Mouse (Mus musculus): ENCODE measurements around the gene Sox6. TPM values are rescaled to one million over a fixed set of nuclear protein-coding genes. Genes with fewer than 3 reads are reported as not detected.

The Sox6 gene
- total RNA-seq, 2 experiments from 2014 or later, result 0.45 to 0.98 TPM

GRCm38 (mm10) chr7:115988109-115988779 is 50.4 kb downstream of the Sox6 start:
- no peak for ATAC-seq (replicated peaks; ENCODE audit: poor library complexity, severe bottlenecking)

- no peak for ATAC-seq (replicated peaks; ENCODE audit: poor library complexity, severe bottlenecking)
Observed at GRCm38 (mm10) chr7:115985716-115986115, 52.9 kb downstream of the Sox6 start.

GRCm38 (mm10) chr7:115984076-115984475 is 54.5 kb downstream of the Sox6 start:
- no peak for ATAC-seq (replicated peaks; ENCODE audit: poor library complexity, severe bottlenecking)

GRCm38 (mm10) chr7:115979813-115980512 is 58.6 kb downstream of the Sox6 start:
- no peak for ATAC-seq (replicated peaks; ENCODE audit: poor library complexity, severe bottlenecking)

- no peak for ATAC-seq (replicated peaks; ENCODE audit: poor library complexity, severe bottlenecking)
Observed at GRCm38 (mm10) chr7:115974518-115974917, 64.1 kb downstream of the Sox6 start.

GRCm38 (mm10) chr7:115967186-115967585 is 71.4 kb downstream of the Sox6 start:
- peak; percentile 91 for ATAC-seq (replicated peaks; ENCODE audit: poor library complexity, severe bottlenecking)

GRCm38 (mm10) chr7:115966181-115966580 is 72.4 kb downstream of the Sox6 start:
- no peak for ATAC-seq (replicated peaks; ENCODE audit: poor library complexity, severe bottlenecking)

- no peak for ATAC-seq (replicated peaks; ENCODE audit: poor library complexity, severe bottlenecking)
Observed at GRCm38 (mm10) chr7:115953046-115953445, 85.5 kb downstream of the Sox6 start.

- no peak for ATAC-seq (replicated peaks; ENCODE audit: poor library complexity, severe bottlenecking)
Observed at GRCm38 (mm10) chr7:115952235-115952634, 86.4 kb downstream of the Sox6 start.

GRCm38 (mm10) chr7:115951689-115952088 is 86.9 kb downstream of the Sox6 start:
- no peak for ATAC-seq (replicated peaks; ENCODE audit: poor library complexity, severe bottlenecking)

GRCm38 (mm10) chr7:115947916-115948315 is 90.7 kb downstream of the Sox6 start:
- no peak for ATAC-seq (replicated peaks; ENCODE audit: poor library complexity, severe bottlenecking)

GRCm38 (mm10) chr7:115946559-115946958 is 92.0 kb downstream of the Sox6 start:
- ATAC-seq (replicated peaks; ENCODE audit: poor library complexity, severe bottlenecking), result no peak

- ATAC-seq (replicated peaks; ENCODE audit: poor library complexity, severe bottlenecking), result no peak
Observed at GRCm38 (mm10) chr7:115945516-115945915, 93.1 kb downstream of the Sox6 start.

- ATAC-seq (replicated peaks; ENCODE audit: poor library complexity, severe bottlenecking), result no peak
Observed at GRCm38 (mm10) chr7:115944250-115944649, 94.3 kb downstream of the Sox6 start.

- peak; percentile 59 for ATAC-seq (replicated peaks; ENCODE audit: poor library complexity, severe bottlenecking)
Observed at GRCm38 (mm10) chr7:115941766-115942165, 96.8 kb downstream of the Sox6 start.

GRCm38 (mm10) chr7:115939292-115939691 is 99.3 kb downstream of the Sox6 start:
- peak; percentile 52; the same call in 1 of the 2 replicates for ATAC-seq (replicated peaks; ENCODE audit: poor library complexity, severe bottlenecking)

GRCm38 (mm10) chr7:115936908-115937307 is 101.7 kb downstream of the Sox6 start:
- ATAC-seq (replicated peaks; ENCODE audit: poor library complexity, severe bottlenecking), result no peak

- ATAC-seq (replicated peaks; ENCODE audit: poor library complexity, severe bottlenecking), result peak; percentile 82
Observed at GRCm38 (mm10) chr7:115915338-115915737, 123.3 kb downstream of the Sox6 start.

GRCm38 (mm10) chr7:115910313-115910712 is 128.3 kb downstream of the Sox6 start:
- peak; percentile 84 for ATAC-seq (replicated peaks; ENCODE audit: poor library complexity, severe bottlenecking)

GRCm38 (mm10) chr7:115904798-115905207 is 133.8 kb downstream of the Sox6 start:
- ATAC-seq (replicated peaks; ENCODE audit: poor library complexity, severe bottlenecking), result no peak

GRCm38 (mm10) chr7:115903931-115904797 is 134.4 kb downstream of the Sox6 start:
- ATAC-seq (replicated peaks; ENCODE audit: poor library complexity, severe bottlenecking), result no peak
